Mouse (Mus musculus): ENCODE measurements at regions not wholly inside any gene's neighbourhood (a gene's known extent, or its start where the extent isn't known, plus 50 kb on each side); places are given as distances from the start of the nearest gene placed in this dataset.

DNA sequence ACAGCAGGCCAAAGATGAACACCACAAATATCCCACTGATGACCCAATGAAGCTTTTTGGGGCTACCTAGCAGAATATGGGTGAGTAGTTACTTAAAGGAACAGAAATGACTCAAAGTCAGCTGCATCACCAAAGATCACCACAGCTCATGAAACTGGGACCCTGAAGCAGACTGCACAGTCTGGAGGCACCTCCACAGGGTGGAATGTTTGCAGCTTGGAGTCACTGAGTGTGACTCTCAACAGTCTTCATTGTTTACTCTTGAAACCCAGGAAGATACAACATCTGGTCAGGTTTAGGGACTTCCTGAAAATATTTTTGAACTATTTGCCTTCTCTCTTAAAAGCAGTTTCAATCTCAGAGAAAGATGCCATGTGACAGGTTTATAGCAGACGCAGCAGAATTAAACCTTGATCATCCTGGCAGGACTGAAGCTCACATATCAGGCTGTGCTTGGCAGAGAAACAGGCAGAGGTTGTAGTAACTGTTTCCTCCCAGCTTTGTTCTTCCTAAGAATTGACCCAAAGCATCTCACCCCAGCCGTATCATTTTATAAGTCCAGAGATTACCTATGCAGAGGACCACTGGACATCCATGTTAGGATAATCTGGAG lies 944.1 kb upstream of the Adgrl4 start:
- no peaks in the 10 kb centered on the region for H3K9me3 ChIP-seq
- H3K4me2 ChIP-seq, result no peak overlapping the region
- H3K9ac ChIP-seq (replicated peaks), result no peak overlapping the region
- no peaks in the 10 kb centered on the region; the same call in 1 of the 2 replicates for H3K4me1 ChIP-seq (replicated peaks)
- no peak overlapping the region for H3K27ac ChIP-seq
- no peak overlapping the region for H3K4me3 ChIP-seq (replicated peaks)
- no peaks in the 10 kb centered on the region for H3K27me3 ChIP-seq
- ATAC-seq (ENCODE audit: insufficient number of reproducible peaks, insufficient read depth, low FRiP score, low TSS enrichment, low read depth), result no peak
- WGBS, result 66% methylated on average over 2 of the region's 2 CpGs
- no peaks in the 10 kb centered on the region for H3K36me3 ChIP-seq

DNA sequence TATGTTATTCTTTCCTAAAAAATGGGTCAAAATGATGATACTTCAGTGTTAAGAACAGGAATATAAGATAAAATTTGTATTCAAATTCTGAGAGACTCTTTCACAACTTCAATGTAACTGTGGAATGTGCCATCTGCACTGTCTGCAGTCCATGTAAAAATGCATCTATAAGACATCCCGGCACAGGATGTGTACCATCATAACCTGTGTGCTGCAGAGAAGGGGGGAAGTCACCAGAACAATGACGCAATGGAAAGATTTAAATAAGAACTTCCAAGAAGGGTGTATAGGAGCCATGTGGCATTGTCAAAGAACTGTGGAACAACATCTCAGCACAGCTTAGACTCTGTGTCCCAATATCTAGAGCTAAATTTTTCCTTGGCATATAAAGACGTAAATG lies 906.7 kb upstream of the Adgrl4 start:
- no peak overlapping the region for H3K9ac ChIP-seq (replicated peaks)
- no peak overlapping the region for H3K4me2 ChIP-seq
- no peaks in the 10 kb centered on the region for H3K4me1 ChIP-seq (replicated peaks)
- H3K27me3 ChIP-seq, result no peaks in the 10 kb centered on the region
- ATAC-seq (ENCODE audit: insufficient number of reproducible peaks, insufficient read depth, low FRiP score, low TSS enrichment, low read depth), result no peak
- H3K9me3 ChIP-seq, result no peaks in the 10 kb centered on the region
- no peaks in the 10 kb centered on the region for H3K36me3 ChIP-seq
- no peak overlapping the region for H3K4me3 ChIP-seq (replicated peaks)
- no peak overlapping the region for H3K27ac ChIP-seq
- 87% methylated on average over 3 of the region's 3 CpGs for WGBS

DNA sequence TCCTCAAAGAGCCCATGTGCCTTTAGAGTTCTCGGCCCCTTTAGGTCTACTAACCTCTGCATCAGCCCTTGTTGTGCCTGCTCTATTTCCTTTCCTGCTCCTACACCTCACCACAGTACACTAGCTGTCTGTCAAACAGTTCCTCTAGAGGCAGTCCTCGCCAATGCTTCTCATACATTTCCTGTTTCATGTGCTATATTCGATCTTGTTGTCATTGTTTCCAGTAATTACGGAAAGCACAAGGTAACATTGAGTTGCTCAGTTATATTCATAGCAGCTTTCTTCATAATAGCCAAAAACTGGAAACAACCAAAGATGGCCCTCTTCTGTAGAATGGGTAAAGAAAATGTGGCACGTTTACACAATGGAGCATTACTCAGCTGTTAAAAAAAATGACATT lies 894.6 kb upstream of the Adgrl4 start:
- no peak overlapping the region for H3K27ac ChIP-seq
- H3K4me1 ChIP-seq (replicated peaks), result no peaks in the 10 kb centered on the region
- H3K9me3 ChIP-seq, result no peaks in the 10 kb centered on the region
- WGBS, result 86% methylated on average over 5 of the region's 5 CpGs
- no peak overlapping the region for H3K4me2 ChIP-seq
- no peaks in the 10 kb centered on the region for H3K27me3 ChIP-seq
- H3K9ac ChIP-seq (replicated peaks), result no peak overlapping the region
- no peak overlapping the region for H3K4me3 ChIP-seq (replicated peaks)
- H3K36me3 ChIP-seq, result no peaks in the 10 kb centered on the region
- ATAC-seq (ENCODE audit: insufficient number of reproducible peaks, insufficient read depth, low FRiP score, low TSS enrichment, low read depth), result no peak

DNA sequence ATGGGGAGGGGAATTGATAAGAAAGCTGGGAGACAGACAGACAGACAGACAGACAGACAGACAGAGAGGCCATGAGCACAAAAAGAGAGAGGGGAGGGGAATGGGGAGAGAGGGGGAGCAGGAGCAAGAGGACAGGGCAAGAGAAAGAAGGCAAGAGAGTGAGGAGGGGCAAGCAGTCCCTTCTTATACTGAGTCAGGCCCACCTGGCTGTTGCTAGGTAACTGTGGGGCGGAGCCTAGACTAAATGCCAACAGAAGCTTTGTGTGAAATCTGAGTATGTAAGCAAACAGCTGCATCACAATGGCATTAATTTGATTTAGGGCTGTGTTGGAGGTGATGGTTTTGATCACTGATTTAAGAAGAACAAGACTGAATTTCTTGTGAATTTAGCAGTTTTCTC lies 849.2 kb upstream of the Adgrl4 start:
- Histone ChIP-seq H3K4me1 (replicated peaks) (no peaks in the 10 kb centered on the region), H3K36me3 (no peaks in the 10 kb centered on the region), H3K4me3 (replicated peaks) (no peak overlapping the region), H3K9ac (replicated peaks) (no peak overlapping the region), H3K4me2 (no peak overlapping the region), H3K27ac (no peak overlapping the region), H3K9me3 (no peaks in the 10 kb centered on the region), H3K27me3 (no peaks in the 10 kb centered on the region)
- no peak for ATAC-seq (ENCODE audit: insufficient number of reproducible peaks, insufficient read depth, low FRiP score, low TSS enrichment, low read depth)
- WGBS, result 44% methylated on average over 1 of the region's 1 CpGs

DNA sequence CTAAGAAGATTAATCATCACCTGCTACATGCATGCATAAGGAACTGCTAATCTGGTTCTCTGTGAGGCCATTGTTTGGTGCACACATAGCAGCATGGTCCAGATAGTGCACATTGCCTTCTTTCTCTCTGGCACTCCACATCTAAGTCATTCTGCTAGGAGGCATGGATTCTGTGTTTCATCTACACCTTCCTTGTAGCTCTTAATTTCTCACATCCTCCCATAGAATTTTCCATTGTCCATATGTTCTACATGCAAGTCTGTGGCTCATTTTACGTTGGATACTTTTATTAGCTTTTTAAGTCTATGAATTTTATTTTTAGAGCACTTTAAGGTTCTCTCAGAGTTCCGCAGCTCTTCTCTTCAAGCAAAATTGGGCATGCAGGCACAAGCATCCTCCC lies 846.7 kb upstream of the Adgrl4 start:
- H3K9me3 ChIP-seq, result no peaks in the 10 kb centered on the region
- H3K4me3 ChIP-seq (replicated peaks), result no peak overlapping the region
- H3K27ac ChIP-seq, result no peak overlapping the region
- 79% methylated on average over 2 of the region's 2 CpGs for WGBS
- ATAC-seq (ENCODE audit: insufficient number of reproducible peaks, insufficient read depth, low FRiP score, low TSS enrichment, low read depth), result no peak
- H3K4me2 ChIP-seq, result no peak overlapping the region
- no peak overlapping the region for H3K9ac ChIP-seq (replicated peaks)
- no peaks in the 10 kb centered on the region for H3K4me1 ChIP-seq (replicated peaks)
- no peaks in the 10 kb centered on the region for H3K36me3 ChIP-seq
- no peaks in the 10 kb centered on the region for H3K27me3 ChIP-seq

DNA sequence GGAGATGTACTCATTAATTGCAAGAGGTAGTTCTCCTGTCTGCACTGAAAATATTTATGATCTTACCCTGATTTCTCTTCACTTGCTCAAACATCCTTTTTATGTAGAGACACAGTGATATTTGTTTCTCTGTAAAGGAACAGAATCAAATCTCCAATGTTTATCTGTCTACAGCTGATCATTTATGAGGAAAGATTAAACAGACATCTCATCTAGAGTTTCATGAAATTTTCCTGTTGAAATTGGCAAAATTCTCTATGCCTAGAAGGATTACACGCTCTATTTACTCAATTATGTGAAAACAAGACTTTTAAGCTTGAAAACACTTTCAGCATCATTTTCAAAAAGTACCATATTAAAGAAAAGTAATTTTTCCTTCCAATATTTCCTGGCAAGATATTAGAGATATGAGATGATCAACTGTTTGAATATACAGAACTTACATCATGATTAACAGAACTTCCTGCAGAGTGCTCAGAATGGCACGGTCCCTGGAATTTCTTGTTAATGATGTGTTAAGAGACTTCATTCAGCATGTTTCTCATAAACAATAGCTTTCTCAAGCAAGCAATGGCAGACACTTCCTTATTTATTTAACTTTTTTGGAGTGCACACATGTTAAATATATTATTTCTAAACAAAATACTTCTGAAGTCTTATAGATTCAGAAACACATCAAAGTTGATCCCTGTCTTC lies 834.1 kb upstream of the Adgrl4 start:
- Histone ChIP-seq H3K4me2 (no peak overlapping the region), H3K4me1 (replicated peaks) (no peaks in the 10 kb centered on the region), H3K27ac (no peak overlapping the region), H3K27me3 (no peaks in the 10 kb centered on the region), H3K36me3 (no peaks in the 10 kb centered on the region), H3K9ac (replicated peaks) (no peak overlapping the region), H3K4me3 (replicated peaks) (no peak overlapping the region), H3K9me3 (no peaks in the 10 kb centered on the region)
- no peak for ATAC-seq (ENCODE audit: insufficient number of reproducible peaks, insufficient read depth, low FRiP score, low TSS enrichment, low read depth)
- 60% methylated on average over 2 of the region's 2 CpGs for WGBS

DNA sequence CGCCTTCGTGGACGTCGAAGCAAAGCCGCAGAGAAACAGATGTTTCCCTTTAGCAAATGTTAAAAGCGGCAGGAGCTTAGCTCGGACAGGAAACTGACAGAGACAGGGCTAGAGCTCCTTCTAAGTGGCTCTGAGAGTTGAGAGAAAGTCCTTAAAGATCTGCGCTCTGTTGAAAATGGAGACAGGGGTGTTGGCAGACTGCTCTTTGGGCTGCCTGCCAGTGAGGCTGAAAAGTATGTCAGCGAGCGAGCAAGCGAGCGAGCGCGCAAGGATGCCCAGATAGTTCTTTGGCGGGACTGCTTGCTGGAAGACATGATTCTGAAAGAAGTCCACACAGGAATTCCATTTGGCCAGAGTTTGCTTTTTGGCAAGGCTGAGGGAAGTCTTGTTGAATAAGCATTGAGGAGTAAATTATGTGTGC lies 827.0 kb upstream of the Adgrl4 start:
- Histone ChIP-seq H3K36me3 (no peaks in the 10 kb centered on the region), H3K27me3 (no peaks in the 10 kb centered on the region), H3K4me1 (replicated peaks) (no peaks in the 10 kb centered on the region), H3K9ac (replicated peaks) (0 out of 2 replicates have a peak overlapping the region, but pooled peaks have one; percentile 32), H3K4me2 (peak overlapping the region; percentile 48), H3K4me3 (replicated peaks) (peak overlapping the region; percentile 27), H3K9me3 (no peaks in the 10 kb centered on the region), H3K27ac (peak overlapping the region; percentile 72)
- 40% methylated on average over 15 of the region's 15 CpGs for WGBS
- ATAC-seq (ENCODE audit: insufficient number of reproducible peaks, insufficient read depth, low FRiP score, low TSS enrichment, low read depth), result no peak

DNA sequence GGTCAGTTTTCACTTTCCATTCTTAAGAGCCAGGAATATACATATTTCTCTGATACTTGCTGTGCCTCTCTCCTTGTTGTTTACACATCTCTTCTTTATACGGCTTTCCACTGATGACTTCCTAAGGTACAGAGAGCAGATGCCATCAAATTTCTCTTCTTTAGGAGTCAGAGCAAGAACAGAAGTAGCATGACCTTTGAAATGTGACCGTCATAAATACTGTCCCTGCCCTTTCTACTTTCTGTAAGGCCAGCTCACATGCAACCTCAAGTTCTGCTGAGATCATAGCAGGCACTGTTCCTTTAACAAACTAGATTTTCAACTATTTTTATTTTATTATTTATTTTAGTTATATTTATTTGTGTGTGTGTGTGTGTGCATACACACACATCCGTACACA lies 800.1 kb upstream of the Adgrl4 start:
- H3K9me3 ChIP-seq, result no peaks in the 10 kb centered on the region
- no peaks in the 10 kb centered on the region for H3K36me3 ChIP-seq
- H3K4me2 ChIP-seq, result no peak overlapping the region
- H3K4me3 ChIP-seq (replicated peaks), result no peak overlapping the region
- H3K27me3 ChIP-seq, result no peaks in the 10 kb centered on the region
- H3K4me1 ChIP-seq (replicated peaks), result no peaks in the 10 kb centered on the region
- no peak overlapping the region for H3K9ac ChIP-seq (replicated peaks)
- no peak overlapping the region for H3K27ac ChIP-seq
- ATAC-seq (ENCODE audit: insufficient number of reproducible peaks, insufficient read depth, low FRiP score, low TSS enrichment, low read depth), result no peak
- 87% methylated on average over 3 of the region's 3 CpGs for WGBS

DNA sequence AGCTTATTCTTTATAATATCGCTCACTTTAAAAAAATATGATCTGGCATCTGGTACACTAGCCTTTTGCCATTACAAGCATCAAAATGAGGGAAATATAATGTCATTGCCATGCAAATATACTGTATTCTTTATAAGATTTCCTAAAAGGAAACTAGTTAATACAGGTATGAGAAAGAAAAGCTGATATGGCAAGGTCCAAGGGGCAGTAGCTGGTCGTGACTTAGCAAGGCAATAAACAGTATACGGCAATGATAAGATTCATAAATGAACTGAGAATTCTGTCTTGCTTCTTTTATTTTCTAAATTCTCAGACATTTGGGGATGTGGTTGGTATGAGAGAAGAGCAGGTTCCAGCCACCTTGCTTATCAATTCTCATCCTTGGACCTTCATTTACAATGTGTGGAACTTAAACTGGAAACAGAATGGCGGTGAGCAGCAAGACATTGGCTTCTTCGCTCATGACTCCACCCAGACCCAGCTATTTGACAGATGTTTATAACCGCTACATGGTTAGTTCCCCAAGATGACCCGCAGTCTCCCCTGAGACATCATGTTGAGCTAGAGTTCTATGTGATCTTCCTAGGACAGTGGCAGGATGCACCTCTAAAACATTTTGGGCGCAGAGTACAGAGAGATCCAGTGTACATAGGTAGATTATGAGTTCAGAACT lies 797.5 kb upstream of the Adgrl4 start:
- H3K4me3 ChIP-seq (replicated peaks), result no peak overlapping the region
- WGBS, result 92% methylated on average over 8 of the region's 8 CpGs
- ATAC-seq (ENCODE audit: insufficient number of reproducible peaks, insufficient read depth, low FRiP score, low TSS enrichment, low read depth), result no peak
- no peak overlapping the region for H3K4me2 ChIP-seq
- H3K27me3 ChIP-seq, result no peaks in the 10 kb centered on the region
- H3K36me3 ChIP-seq, result no peaks in the 10 kb centered on the region
- H3K9ac ChIP-seq (replicated peaks), result no peak overlapping the region
- no peaks in the 10 kb centered on the region for H3K9me3 ChIP-seq
- no peaks in the 10 kb centered on the region for H3K4me1 ChIP-seq (replicated peaks)
- H3K27ac ChIP-seq, result no peak overlapping the region

DNA sequence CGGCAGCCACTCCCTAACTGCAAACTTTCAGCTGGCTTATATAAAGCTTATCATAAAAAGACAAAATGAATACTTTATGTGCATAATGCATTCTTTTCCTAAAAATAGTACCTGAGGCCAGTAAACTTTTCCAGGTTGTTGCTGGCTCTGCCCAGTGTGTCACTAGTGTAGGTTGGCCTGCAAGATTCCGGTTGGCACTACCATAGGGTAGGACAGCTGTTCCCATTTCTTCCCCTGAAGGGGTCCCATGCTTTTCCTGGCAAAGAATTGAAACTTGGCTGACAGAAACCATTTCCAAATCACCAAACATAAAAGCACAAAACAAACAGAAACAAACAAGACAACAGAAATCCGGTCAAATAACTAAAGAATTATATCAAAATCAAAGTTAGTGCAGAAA lies 789.6 kb upstream of the Adgrl4 start:
- no peak overlapping the region for H3K4me3 ChIP-seq (replicated peaks)
- WGBS, result 79% methylated on average over 3 of the region's 3 CpGs
- no peak overlapping the region for H3K27ac ChIP-seq
- no peak overlapping the region for H3K4me2 ChIP-seq
- no peaks in the 10 kb centered on the region for H3K36me3 ChIP-seq
- H3K9me3 ChIP-seq, result no peaks in the 10 kb centered on the region
- no peaks in the 10 kb centered on the region for H3K27me3 ChIP-seq
- ATAC-seq (ENCODE audit: insufficient number of reproducible peaks, insufficient read depth, low FRiP score, low TSS enrichment, low read depth), result no peak
- no peaks in the 10 kb centered on the region for H3K4me1 ChIP-seq (replicated peaks)
- no peak overlapping the region for H3K9ac ChIP-seq (replicated peaks)

DNA sequence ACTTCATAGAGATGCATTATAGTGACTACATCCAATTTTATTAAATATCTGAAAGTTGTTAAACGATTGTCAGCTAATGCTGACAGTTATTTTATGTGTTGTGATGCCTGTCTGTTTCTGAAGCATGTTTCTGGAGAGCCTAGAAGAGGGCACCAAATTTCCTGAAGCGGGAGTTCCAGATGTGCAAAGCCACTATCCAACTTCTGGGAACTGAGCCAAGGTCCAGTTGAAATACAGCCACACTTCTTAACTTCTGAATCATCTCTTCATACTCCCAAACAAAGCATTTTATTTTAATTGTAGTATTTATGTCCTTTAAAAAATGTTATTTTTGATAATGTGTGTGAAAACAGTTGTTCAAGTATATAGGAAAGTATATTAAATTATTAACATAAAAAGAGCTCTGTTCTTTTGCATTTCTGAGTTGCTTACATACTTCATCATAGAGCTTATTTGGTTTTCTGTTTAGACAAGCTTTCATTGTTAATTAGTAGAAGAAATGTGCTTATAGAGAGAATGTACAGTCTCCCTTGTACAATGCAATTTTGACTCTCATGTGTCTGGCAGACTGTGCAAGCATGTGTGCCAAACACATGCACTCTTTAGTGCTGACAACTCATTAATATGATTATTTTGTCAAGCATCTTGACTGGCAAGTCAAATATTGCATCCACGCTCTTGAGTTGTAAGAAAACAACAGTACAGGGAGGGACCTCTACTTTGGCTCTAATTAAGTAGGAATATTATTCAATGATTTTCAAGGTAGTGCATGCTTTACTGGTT lies 787.7 kb upstream of the Adgrl4 start:
- Histone ChIP-seq H3K4me2 (no peak overlapping the region), H3K27ac (no peak overlapping the region), H3K9ac (replicated peaks) (no peak overlapping the region), H3K36me3 (no peaks in the 10 kb centered on the region), H3K27me3 (no peaks in the 10 kb centered on the region), H3K4me3 (replicated peaks) (no peak overlapping the region), H3K9me3 (no peaks in the 10 kb centered on the region), H3K4me1 (replicated peaks) (no peaks in the 10 kb centered on the region)
- ATAC-seq (ENCODE audit: insufficient number of reproducible peaks, insufficient read depth, low FRiP score, low TSS enrichment, low read depth), result no peak
- WGBS, result 82% methylated on average over 3 of the region's 3 CpGs

Data from limb, embryonic 12.5 days (tissue).